Mouse (Mus musculus) heart, adult 11 months (tissue): ENCODE results near the gene Myo6.

Experiments used
- DNase-seq: peaks from one replicate; pipeline ENCODE4 v3.0.0; 2022

Gene Myo6

GRCm38 (mm10) chr9:80164611-80165474, at the start of gene Myo6:
TSS of gene Myo6 (plus strand) at chr9:80165031.
- DNase-seq = peak; percentile 100

GRCm38 (mm10) chr9:80145992-80146587, 18.7 kb upstream of the Myo6 start:
- peak; percentile 50 for DNase-seq

GRCm38 (mm10) chr9:80149594-80149993, 15.2 kb upstream of the Myo6 start:
- peak; percentile 63 for DNase-seq

GRCm38 (mm10) chr9:80155277-80155676, 9.6 kb upstream of the Myo6 start:
- DNase-seq = peak; percentile 97

GRCm38 (mm10) chr9:80156780-80157179, 8.1 kb upstream of the Myo6 start:
- DNase-seq = peak; percentile 30

- DNase-seq = peak; percentile 75
These were observed 6.9 kb upstream of the Myo6 start for GRCm38 (mm10) chr9:80157840-80158465.

- peak; percentile 66 for DNase-seq
These were observed 5.9 kb upstream of the Myo6 start for GRCm38 (mm10) chr9:80158937-80159336.

- peak; percentile 84 for DNase-seq
These were observed 3.4 kb upstream of the Myo6 start for GRCm38 (mm10) chr9:80161451-80161850.

GRCm38 (mm10) chr9:80163126-80163723, 1.6 kb upstream of the Myo6 start:
- DNase-seq = peak; percentile 77

- no peak for DNase-seq
These were observed 640 bp upstream of the Myo6 start for GRCm38 (mm10) chr9:80164191-80164590.

GRCm38 (mm10) chr9:80165690-80166089, 859 bp downstream of the Myo6 start:
- peak; percentile 33 for DNase-seq

GRCm38 (mm10) chr9:80166425-80166824, 1.6 kb downstream of the Myo6 start:
- peak; percentile 79 for DNase-seq

GRCm38 (mm10) chr9:80167089-80167488, 2.3 kb downstream of the Myo6 start:
- peak; percentile 70 for DNase-seq

- peak; percentile 72 for DNase-seq
These were observed 4.7 kb downstream of the Myo6 start for GRCm38 (mm10) chr9:80169551-80169950.

- no peak for DNase-seq
These were observed 6.4 kb downstream of the Myo6 start for GRCm38 (mm10) chr9:80171241-80171640.

- DNase-seq = peak; percentile 12
These were observed 7.8 kb downstream of the Myo6 start for GRCm38 (mm10) chr9:80172396-80173222.

GRCm38 (mm10) chr9:80173629-80174028, 8.8 kb downstream of the Myo6 start:
- DNase-seq = peak; percentile 98

GRCm38 (mm10) chr9:80176696-80177478, 12.1 kb downstream of the Myo6 start:
- peak; percentile 90 for DNase-seq

- peak; percentile 29 for DNase-seq
These were observed 13.8 kb downstream of the Myo6 start for GRCm38 (mm10) chr9:80178670-80179069.

- DNase-seq = no peak
These were observed 14.9 kb downstream of the Myo6 start for GRCm38 (mm10) chr9:80179688-80180087.

GRCm38 (mm10) chr9:80180771-80181170, 15.9 kb downstream of the Myo6 start:
- peak; percentile 61 for DNase-seq

- DNase-seq = no peak
These were observed 16.9 kb downstream of the Myo6 start for GRCm38 (mm10) chr9:80181692-80182091.
